Mouse (Mus musculus): ENCODE results near the gene Zfp719.

GRCm38 (mm10) chr7:43562006-43562633 is 17.3 kb upstream of the Zfp719 start, which contains the start of gene Zfp658:
- TF ChIP-seq CTCF (IDR thresholded peaks at IDR 0.05; ENCODE audit: low read depth), result no peak
- no peak for TF ChIP-seq EP300 (IDR thresholded peaks at IDR 0.05; ENCODE audit: low read depth)

Measured in liver, postnatal 0 days (tissue).